Mouse (Mus musculus) frontal cortex, adult 2 months (tissue): ENCODE measurements at regions not wholly inside any gene's neighbourhood (a gene's known extent, or its start where the extent isn't known, plus 50 kb on each side); places are given as distances from the start of the nearest gene placed in this dataset.
A peak's percentile ranks its signal among the peaks of the same experiment; 100 is the strongest.

Experiments
- DNase-seq, 2 experiments: peaks; one replicate each; pipeline ENCODE4 v3.0.0; 2022; ENCODE audit warnings: low spot score in 1 of 2; ENCODE audit errors: extremely low spot score in 1 of 2

GRCm38 (mm10) chr3:63036691-63037090 lies 204.6 kb upstream of the Mme start:
- DNase-seq: no peak

- DNase-seq: no peak
Observed at GRCm38 (mm10) chr3:63070786-63071185, 170.6 kb upstream of the Mme start.

- DNase-seq: no peak
Observed at GRCm38 (mm10) chr3:63073051-63073450, 168.3 kb upstream of the Mme start.

GRCm38 (mm10) chr3:63078181-63078580 lies 163.2 kb upstream of the Mme start:
- no peak for DNase-seq

- DNase-seq: no peak
Observed at GRCm38 (mm10) chr3:63082161-63082560, 159.2 kb upstream of the Mme start.

- no peak for DNase-seq
Observed at GRCm38 (mm10) chr3:63085426-63085825, 155.9 kb upstream of the Mme start.

- no peak for DNase-seq
Observed at GRCm38 (mm10) chr3:63092901-63093300, 148.4 kb upstream of the Mme start.

GRCm38 (mm10) chr3:63115216-63115615 lies 126.1 kb upstream of the Mme start:
- no peak for DNase-seq

- no peak for DNase-seq
Observed at GRCm38 (mm10) chr3:63131883-63132282, 109.5 kb upstream of the Mme start.

- peak in 1 of 2 experiments; percentile 3 for DNase-seq
Observed at GRCm38 (mm10) chr3:63137391-63138147, 103.8 kb upstream of the Mme start.

GRCm38 (mm10) chr3:63146237-63146636 lies 95.1 kb upstream of the Mme start:
- DNase-seq: no peak

- DNase-seq: no peak
Observed at GRCm38 (mm10) chr3:63182411-63183166, 58.7 kb upstream of the Mme start.

GRCm38 (mm10) chr3:63187836-63188440 lies 53.4 kb upstream of the Mme start:
- DNase-seq: no peak
